Mouse (Mus musculus) forebrain, embryonic 12.5 days (tissue): ENCODE data around the gene Gm9903. TPM values are rescaled to one million over a fixed set of nuclear protein-coding genes. Genes with fewer than 3 reads are reported as not detected.

Source experiments
- ATAC-seq: fragments of 200-750 bp; cut with Nextera tagmentation; 2 replicates; pipeline ENCODE4 v1.8.0; 2017; ENCODE audit warnings: moderate TSS enrichment; ENCODE audit not compliant: low FRiP score
- H3K27ac ChIP-seq: fragments of 300-500 bp; sonication (generic); 2 replicates; pipeline ENCODE4 v1.5.1; 2016; ENCODE audit warnings: mild to moderate bottlenecking
- H3K27me3 ChIP-seq: fragments of 300-500 bp; sonication (generic); 2 replicates; pipeline ENCODE4 v1.6.1; 2016; ENCODE audit warnings: mild to moderate bottlenecking
- H3K36me3 ChIP-seq: fragments of 300-500 bp; sonication (generic); replicated peaks from 2 replicates; pipeline ENCODE4 v1.6.1; 2016; ENCODE audit warnings: mild to moderate bottlenecking
- H3K4me1 ChIP-seq: fragments of 300-500 bp; sonication (generic); 2 replicates; pipeline ENCODE4 v1.6.1; 2016
- H3K4me2 ChIP-seq: fragments of 300-500 bp; sonication (generic); 2 replicates; pipeline ENCODE4 v1.6.1; 2016; ENCODE audit warnings: mild to moderate bottlenecking, moderate library complexity
- H3K4me3 ChIP-seq: fragments of 300-500 bp; sonication (generic); replicated peaks from 2 replicates; pipeline ENCODE4 v1.5.1; 2016; ENCODE audit warnings: mild to moderate bottlenecking
- H3K9ac ChIP-seq: fragments of 300-500 bp; sonication (generic); 2 replicates; pipeline ENCODE4 v1.6.1; 2016; ENCODE audit warnings: mild to moderate bottlenecking
- H3K9me3 ChIP-seq: fragments of 300-500 bp; sonication (generic); 2 replicates; pipeline ENCODE4 v1.6.1; 2016
- WGBS: fragments of 180-500 bp; shearing (Covaris S2); methylation state at CpG from one replicate; pipeline ENCODE4 v1.1.7; 2016; 5-methylcytosine and 5-hydroxymethylcytosine counted together
- polyA plus RNA-seq: library from polyadenylated mRNA; unstranded; fragments of >200 nt; fragmentation: Nextera tagmentation; extraction: Ambion mirVana; gene quantifications from 2 replicates; pipeline ENCODE4 v1.2.1, GENCODE M21; 2016

Gm9903 gene
- polyA plus RNA-seq, 1 experiment from 2014 or later = 0.46 TPM

DNA sequence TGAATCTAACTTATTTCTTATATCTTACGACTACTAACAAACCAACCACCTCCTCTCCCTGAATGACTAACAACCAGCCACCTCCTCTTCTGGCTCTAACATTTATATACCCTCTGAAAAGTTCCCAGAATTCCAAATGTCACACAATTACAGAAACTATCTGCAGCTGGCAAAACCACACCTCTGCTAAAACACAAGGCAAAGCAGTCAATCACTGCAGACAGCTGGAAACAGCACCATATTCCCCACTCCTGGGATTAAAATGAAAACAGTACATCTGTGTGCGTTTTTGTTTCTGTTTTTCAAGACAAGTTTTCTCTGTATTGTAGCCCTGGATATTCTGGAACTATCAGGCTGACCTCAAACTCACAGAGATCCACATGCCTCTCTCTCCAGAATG is 7.1 kb upstream of the Gm9903 start:
- no peaks in the 10 kb centered on the region for H3K9me3 ChIP-seq
- H3K4me2 ChIP-seq = no peak overlapping the region
- no peak overlapping the region for H3K9ac ChIP-seq
- peaks cover 3% of the 10 kb centered on the region for H3K36me3 ChIP-seq
- no peaks in the 10 kb centered on the region for H3K27me3 ChIP-seq
- no peak for ATAC-seq
- WGBS = 90% methylated on average over 2 of the region's 2 CpGs
- no peaks in the 10 kb centered on the region for H3K4me1 ChIP-seq
- no peak overlapping the region for H3K27ac ChIP-seq
- no peak overlapping the region for H3K4me3 ChIP-seq

DNA sequence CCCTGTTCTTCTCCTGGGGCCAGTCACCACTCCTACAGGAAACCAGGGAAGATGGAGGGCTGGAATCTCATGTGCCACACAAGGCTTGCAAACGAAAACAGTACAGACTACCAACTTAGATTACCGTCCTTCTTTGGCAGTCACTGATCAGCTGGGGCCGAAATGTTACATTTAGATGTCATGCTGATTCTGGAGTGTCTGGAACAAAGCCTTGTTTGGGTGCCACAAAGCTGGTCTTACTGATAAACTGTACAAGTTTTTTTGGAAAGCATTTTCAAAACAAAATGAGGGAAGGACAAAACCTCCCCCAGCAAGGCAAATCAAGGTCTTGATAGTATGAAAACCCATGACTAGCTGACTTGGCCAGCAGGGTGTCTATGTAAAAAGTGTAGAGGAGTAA is 6.0 kb upstream of the Gm9903 start:
- no peak for ATAC-seq
- H3K27ac ChIP-seq = no peak overlapping the region
- H3K4me1 ChIP-seq = peaks cover 9% of the 10 kb centered on the region
- H3K9me3 ChIP-seq = no peaks in the 10 kb centered on the region
- no peak overlapping the region for H3K4me2 ChIP-seq
- H3K4me3 ChIP-seq = no peak overlapping the region
- H3K9ac ChIP-seq = no peak overlapping the region
- peaks cover 3% of the 10 kb centered on the region for H3K36me3 ChIP-seq
- WGBS = 94% methylated on average over 3 of the region's 3 CpGs
- H3K27me3 ChIP-seq = no peaks in the 10 kb centered on the region

DNA sequence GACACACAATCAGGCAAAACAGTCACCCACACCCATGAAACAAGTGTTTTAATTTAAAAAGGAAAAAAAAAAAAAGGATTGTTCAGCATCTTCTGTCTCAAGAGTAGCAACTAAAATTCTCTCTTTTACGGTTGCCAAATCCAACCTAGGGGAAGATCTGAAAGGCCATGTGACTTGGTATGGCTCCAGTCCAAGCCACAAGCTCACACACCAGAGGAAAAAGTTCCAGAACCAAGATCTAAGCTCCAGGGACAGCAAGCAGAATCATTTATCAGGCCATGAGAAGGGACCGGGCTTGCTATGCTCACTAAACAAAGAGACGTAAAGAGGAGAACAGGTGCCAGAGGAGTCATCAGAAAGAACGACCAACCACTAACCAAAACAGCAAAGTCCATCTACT is 1.8 kb upstream of the Gm9903 start:
- 0 out of 2 replicates have a peak overlapping the region, but pooled peaks have one; percentile 9 for H3K9ac ChIP-seq
- ATAC-seq = no peak

DNA sequence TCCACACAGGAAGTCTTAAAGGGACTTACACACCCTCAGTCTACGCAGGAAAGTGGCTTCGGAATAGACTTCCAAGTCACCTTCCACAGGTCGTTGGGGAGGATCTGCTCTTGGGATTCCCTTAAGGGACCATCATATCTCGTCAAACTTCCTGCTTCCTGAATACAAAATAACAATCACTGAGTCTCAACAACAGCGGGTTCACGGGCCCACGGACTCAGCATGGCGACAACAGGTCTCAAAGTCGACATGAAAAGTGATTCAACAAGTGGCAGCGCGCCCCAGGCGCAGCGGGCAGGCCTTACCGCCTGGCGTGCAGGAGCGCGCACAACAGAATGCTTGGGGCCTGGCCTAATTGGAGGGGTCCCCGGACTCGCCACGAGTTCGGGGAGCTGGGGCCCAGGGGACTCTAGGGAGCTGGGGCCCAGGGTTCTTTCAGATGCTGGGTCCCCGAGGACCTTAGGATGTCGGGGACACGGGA is 865 bp upstream of the Gm9903 start:
- peak overlapping the region; percentile 83 for H3K9ac ChIP-seq
- H3K4me1 ChIP-seq = peaks cover 25% of the 10 kb centered on the region
- no peak for ATAC-seq
- peak overlapping the region; percentile 76 for H3K4me3 ChIP-seq
- peak overlapping the region; percentile 88 for H3K4me2 ChIP-seq
- 0 out of 2 replicates have a peak, but pooled peaks cover 4% of the 10 kb centered on the region for H3K27me3 ChIP-seq
- peak overlapping the region; percentile 92 for H3K27ac ChIP-seq
- under 1% methylated on average over 24 of the region's 24 CpGs for WGBS
- H3K9me3 ChIP-seq = no peaks in the 10 kb centered on the region
- H3K36me3 ChIP-seq = no peaks in the 10 kb centered on the region

More for the DNA sequence above, 1.8 kb upstream of the Gm9903 start:
- 50% methylated on average over 4 of the region's 4 CpGs for WGBS
- Histone ChIP-seq H3K9me3 (no peaks in the 10 kb centered on the region), H3K4me3 (peak overlapping the region; percentile 76), H3K4me2 (peak overlapping the region; percentile 88), H3K27ac (no peak overlapping the region), H3K27me3 (0 out of 2 replicates have a peak, but pooled peaks cover 4% of the 10 kb centered on the region), H3K36me3 (no peaks in the 10 kb centered on the region), H3K4me1 (peaks cover 25% of the 10 kb centered on the region)

DNA sequence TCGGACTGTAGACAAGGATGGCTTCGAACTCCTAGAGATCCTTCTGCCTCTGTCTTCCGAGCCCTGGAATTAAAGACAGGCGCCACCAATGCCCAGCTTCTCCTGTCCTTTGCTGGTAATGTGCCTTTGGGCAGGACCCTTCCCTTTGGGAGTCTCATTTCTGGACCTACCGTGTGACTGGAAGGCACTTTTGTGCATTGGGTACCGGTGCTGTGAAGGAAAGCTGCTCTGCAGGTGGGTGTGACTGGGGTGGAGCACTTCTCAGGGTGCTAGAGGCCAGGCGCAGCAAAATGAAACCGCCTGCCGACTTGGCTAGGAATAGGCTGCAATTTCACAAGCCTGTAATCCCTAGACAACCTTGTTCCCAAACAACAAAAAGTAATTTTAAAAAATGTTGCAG is 336 bp downstream of the Gm9903 start:
- Histone ChIP-seq H3K9me3 (no peaks in the 10 kb centered on the region), H3K4me1 (peaks cover 25% of the 10 kb centered on the region), H3K9ac (peak overlapping the region; percentile 83), H3K27ac (peak overlapping the region; percentile 59), H3K4me3 (peak overlapping the region; percentile 76), H3K4me2 (peak overlapping the region; percentile 88), H3K36me3 (peaks cover 3% of the 10 kb centered on the region; the same call in 1 of the 2 replicates), H3K27me3 (0 out of 2 replicates have a peak, but pooled peaks cover 4% of the 10 kb centered on the region)
- ATAC-seq = peak; percentile 24
- 7% methylated on average over 9 of the region's 9 CpGs for WGBS

DNA sequence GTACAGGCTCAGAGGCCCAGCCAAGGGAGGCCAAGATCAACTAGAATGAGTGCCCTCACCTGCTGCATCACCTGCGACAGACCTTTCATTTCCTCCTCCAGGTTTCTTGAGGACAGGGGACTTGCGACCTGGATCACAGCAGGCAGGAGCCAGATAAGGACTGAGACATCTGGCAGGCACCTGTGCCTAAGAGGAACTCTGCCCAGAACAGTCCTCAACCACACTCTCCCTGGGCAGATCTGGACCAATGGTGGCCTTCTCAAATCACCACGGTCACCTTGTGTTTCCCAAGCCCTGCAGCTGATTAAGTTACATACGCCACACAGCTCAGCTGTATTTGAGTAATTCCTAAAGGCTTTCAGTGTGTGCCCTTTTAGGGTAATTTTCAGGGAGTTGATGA is 890 bp downstream of the Gm9903 start:
- 84% methylated on average over 4 of the region's 4 CpGs for WGBS
- Histone ChIP-seq H3K4me3 (peak overlapping the region; percentile 76; the same call in 1 of the 2 replicates), H3K36me3 (peaks cover 3% of the 10 kb centered on the region), H3K4me1 (peaks cover 25% of the 10 kb centered on the region), H3K27ac (no peak overlapping the region), H3K9ac (0 out of 2 replicates have a peak overlapping the region, but pooled peaks have one; percentile 21), H3K27me3 (0 out of 2 replicates have a peak, but pooled peaks cover 4% of the 10 kb centered on the region), H3K9me3 (no peaks in the 10 kb centered on the region), H3K4me2 (peak overlapping the region; percentile 88; the same call in 1 of the 2 replicates)
- ATAC-seq = no peak

DNA sequence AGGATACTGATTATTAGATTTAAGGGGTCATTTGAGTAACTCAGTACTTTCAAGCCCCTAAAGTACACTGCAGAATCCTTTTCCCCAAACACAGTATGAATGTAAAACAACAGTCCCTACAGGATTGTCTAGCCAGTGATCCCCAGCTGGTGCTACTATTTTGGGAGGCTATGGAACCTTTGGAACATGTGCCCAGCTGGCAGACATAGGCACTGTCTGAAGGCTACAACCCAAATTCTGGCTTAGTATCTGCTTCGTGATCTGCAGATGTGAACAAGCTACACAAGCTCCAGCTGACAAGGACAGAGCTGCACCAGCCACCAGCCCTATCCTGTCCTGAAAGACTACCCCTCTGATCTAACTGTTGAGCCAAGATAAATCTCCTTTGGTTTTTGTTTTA is 2.8 kb downstream of the Gm9903 start:
- Histone ChIP-seq H3K4me3 (no peak overlapping the region), H3K36me3 (peaks cover 15% of the 10 kb centered on the region), H3K4me1 (peaks cover 25% of the 10 kb centered on the region), H3K27ac (no peak overlapping the region), H3K9ac (no peak overlapping the region), H3K4me2 (no peak overlapping the region), H3K9me3 (no peaks in the 10 kb centered on the region), H3K27me3 (0 out of 2 replicates have a peak, but pooled peaks cover 4% of the 10 kb centered on the region)
- no peak for ATAC-seq
- WGBS = 90% methylated on average over 1 of the region's 1 CpGs

DNA sequence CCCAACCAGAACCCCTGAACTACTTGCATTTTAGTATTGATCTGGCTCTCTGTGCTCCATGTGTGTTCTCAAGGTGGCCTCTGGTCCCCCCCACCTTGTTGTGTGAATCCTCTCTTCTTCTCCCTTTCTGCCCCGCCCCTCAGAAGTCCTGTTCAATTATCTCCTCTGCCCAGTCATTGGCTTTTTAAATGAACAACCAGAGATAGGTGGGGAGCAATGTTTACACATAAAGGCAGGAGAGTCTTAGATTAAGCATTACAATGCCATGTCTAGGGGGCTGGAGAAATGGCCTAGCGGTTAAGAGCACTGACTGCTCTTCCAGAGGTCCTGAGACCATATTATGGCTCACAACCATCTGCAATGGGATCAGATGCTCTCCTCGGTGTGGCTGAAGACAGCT is 5.6 kb downstream of the Gm9903 start:
- Histone ChIP-seq H3K9ac (no peak overlapping the region), H3K4me2 (no peak overlapping the region), H3K27ac (no peak overlapping the region), H3K27me3 (0 out of 2 replicates have a peak, but pooled peaks cover 4% of the 10 kb centered on the region), H3K4me3 (no peak overlapping the region), H3K36me3 (peaks cover 30% of the 10 kb centered on the region), H3K9me3 (no peaks in the 10 kb centered on the region), H3K4me1 (peaks cover 8% of the 10 kb centered on the region)
- WGBS = 88% methylated on average over 3 of the region's 3 CpGs
- no peak for ATAC-seq

DNA sequence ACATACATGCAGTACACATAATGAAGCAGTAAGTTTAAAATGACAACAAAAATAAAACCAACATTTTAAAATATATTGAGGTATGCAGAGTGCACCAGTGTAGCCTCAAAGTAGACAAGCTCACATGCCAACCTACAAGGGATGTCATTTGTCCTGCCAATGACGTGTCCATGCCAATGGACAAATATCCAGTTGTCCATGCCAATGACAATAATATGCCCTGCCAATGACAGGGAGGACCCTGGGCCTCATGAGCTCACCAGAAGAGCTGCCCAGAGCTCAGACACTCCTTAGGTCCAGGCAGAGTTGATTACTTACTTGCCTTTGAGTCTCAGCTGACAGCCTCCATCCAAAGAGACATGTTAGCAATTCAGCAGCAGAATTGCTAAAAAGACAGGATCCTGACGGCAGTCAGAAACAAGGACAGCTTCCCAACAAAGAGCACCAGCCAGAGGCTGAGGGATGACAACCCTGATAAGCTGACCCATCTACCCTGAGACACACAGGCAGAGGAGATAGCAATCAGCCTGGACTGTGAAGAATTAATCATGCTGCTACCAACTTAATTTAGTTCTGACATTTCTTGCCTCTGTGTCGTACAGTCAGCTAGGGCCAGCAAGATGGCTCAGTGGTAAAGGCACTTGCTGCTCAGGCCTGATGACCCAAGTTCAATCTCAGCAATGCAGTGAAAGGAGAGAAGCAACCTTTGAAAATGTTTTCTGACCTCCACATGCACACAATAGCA is 8.1 kb downstream of the Gm9903 start:
- no peak for ATAC-seq
- Histone ChIP-seq H3K9me3 (no peaks in the 10 kb centered on the region), H3K27me3 (no peaks in the 10 kb centered on the region), H3K4me1 (no peaks in the 10 kb centered on the region), H3K4me3 (no peak overlapping the region), H3K4me2 (no peak overlapping the region), H3K9ac (no peak overlapping the region), H3K36me3 (peaks cover 51% of the 10 kb centered on the region), H3K27ac (no peak overlapping the region)
- WGBS = 87% methylated on average over 3 of the region's 3 CpGs

DNA sequence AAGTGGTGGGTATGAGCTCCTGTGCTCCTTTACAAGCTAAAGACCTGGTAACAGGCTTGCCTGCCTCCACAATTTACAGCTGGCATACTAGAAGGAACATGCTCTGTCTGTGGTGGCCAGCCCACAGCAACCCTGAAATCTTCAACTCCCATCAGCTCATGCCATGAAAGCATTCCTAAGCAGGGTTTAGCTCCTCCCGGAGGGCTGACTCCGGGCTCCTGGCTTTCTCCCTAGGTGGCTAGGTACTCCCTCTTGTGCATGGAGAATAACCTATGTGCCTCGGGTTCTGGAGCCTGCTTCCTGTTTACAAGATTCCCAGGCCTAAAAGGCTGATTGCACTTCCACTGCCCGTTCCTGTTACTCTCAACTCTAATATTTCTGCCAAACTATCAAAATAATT is 9.1 kb downstream of the Gm9903 start:
- ATAC-seq = no peak
- no peak overlapping the region for H3K9ac ChIP-seq
- H3K36me3 ChIP-seq = peaks cover 61% of the 10 kb centered on the region
- no peaks in the 10 kb centered on the region for H3K4me1 ChIP-seq
- H3K27me3 ChIP-seq = no peaks in the 10 kb centered on the region
- no peak overlapping the region for H3K4me3 ChIP-seq
- H3K4me2 ChIP-seq = no peak overlapping the region
- 75% methylated on average over 4 of the region's 4 CpGs for WGBS
- H3K27ac ChIP-seq = no peak overlapping the region
- no peaks in the 10 kb centered on the region for H3K9me3 ChIP-seq

DNA sequence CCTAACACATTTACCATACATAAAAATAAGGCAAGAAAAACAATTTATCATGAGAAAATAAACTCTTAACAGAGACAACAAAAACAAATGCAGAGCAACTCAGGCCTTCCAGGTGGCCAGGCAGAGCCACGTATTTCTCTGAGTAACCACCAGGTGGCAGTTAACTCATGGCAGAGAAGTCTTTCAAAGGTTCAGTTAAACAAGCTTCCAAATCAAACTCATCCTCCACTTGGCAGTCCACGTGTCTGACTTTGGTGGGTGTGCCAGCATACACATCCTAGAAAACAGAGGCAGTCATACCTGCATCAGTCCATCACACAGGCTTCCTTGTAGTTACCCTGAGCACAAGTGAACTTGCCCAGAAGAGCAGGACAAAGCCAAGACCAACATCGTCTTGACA is 10.9 kb downstream of the Gm9903 start:
- no peaks in the 10 kb centered on the region for H3K27me3 ChIP-seq
- 40% methylated on average over 3 of the region's 3 CpGs for WGBS
- H3K9me3 ChIP-seq = no peaks in the 10 kb centered on the region
- H3K4me3 ChIP-seq = no peak overlapping the region
- no peak overlapping the region for H3K4me2 ChIP-seq
- ATAC-seq = no peak
- H3K27ac ChIP-seq = no peak overlapping the region
- peaks cover 73% of the 10 kb centered on the region for H3K36me3 ChIP-seq
- no peaks in the 10 kb centered on the region for H3K4me1 ChIP-seq
- no peak overlapping the region for H3K9ac ChIP-seq

DNA sequence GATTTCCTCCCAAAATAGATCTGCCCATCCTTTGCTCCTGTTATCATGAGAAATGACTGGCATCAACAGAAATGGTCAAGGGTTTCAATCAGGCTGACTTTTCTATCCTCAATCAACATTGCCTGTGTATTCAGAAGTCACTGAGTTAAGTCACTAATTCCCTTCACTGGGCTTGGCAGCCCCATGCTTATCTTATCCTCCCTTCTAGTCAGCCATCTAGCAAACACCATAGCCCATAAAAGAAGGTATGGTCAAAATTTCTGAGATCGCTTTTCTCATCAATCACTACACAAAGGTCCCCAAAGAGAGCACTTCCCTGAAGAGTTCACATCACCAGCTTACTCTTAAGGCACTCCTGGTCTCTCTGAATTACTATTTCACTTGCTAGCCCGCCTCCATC is 21.3 kb downstream of the Gm9903 start:
- Histone ChIP-seq H3K4me3 (peak overlapping the region; percentile 69), H3K4me1 (peaks cover 28% of the 10 kb centered on the region), H3K4me2 (peak overlapping the region; percentile 70), H3K27ac (peak overlapping the region; percentile 96), H3K36me3 (peaks cover 53% of the 10 kb centered on the region), H3K9ac (peak overlapping the region; percentile 76), H3K27me3 (no peaks in the 10 kb centered on the region), H3K9me3 (no peaks in the 10 kb centered on the region)
- WGBS = 12% methylated on average over 2 of the region's 2 CpGs
- ATAC-seq = no peak

DNA sequence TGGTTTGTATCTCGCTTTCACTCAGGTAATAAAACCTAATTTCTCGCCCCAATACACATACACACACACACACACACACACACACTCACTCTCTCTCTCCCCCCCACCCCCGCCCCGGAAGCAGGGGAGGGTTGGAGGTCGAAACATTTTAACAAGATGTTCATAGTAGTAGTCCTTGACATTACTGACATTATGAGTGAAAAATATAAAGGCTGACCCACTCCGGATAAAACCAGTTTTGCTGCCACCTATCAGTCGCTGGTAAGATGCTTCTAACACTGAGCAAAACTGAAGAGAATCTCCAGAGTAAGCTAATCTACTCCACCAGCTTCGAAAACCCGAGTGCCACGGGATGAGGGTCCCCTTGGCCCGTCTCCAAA is 21.8 kb downstream of the Gm9903 start:
- peak overlapping the region; percentile 70 for H3K4me2 ChIP-seq
- peak overlapping the region; percentile 69 for H3K4me3 ChIP-seq
- peaks cover 48% of the 10 kb centered on the region for H3K36me3 ChIP-seq

More for the DNA sequence above, 21.8 kb downstream of the Gm9903 start:
- 1% methylated on average over 11 of the region's 11 CpGs for WGBS
- H3K9me3 ChIP-seq = no peaks in the 10 kb centered on the region
- no peaks in the 10 kb centered on the region for H3K27me3 ChIP-seq
- no peak; the same call in 1 of the 2 replicates for ATAC-seq
- H3K4me1 ChIP-seq = peaks cover 33% of the 10 kb centered on the region
- H3K27ac ChIP-seq = peak overlapping the region; percentile 96
- peak overlapping the region; percentile 76 for H3K9ac ChIP-seq
